Mouse (Mus musculus) E14TG2a.4 (cell line): Measurements from ENCODE around the gene Man2b2.

Source experiments
- H3K27me3 ChIP-seq: 2 replicates; pipeline ENCODE4 v1.6.1; 2014; ENCODE audit warnings: low read length, control low read depth; ENCODE audit not compliant: insufficient read depth
- H3K36me3 ChIP-seq: 2 replicates; pipeline ENCODE4 v1.6.1; 2014; ENCODE audit warnings: low read length, control low read depth; ENCODE audit not compliant: insufficient read depth
- H3K4me1 ChIP-seq: replicated peaks from 2 replicates; pipeline ENCODE4 v1.6.1; 2014; ENCODE audit warnings: low read depth, low read length, control low read depth
- H3K4me3 ChIP-seq: replicated peaks from 2 replicates; pipeline ENCODE4 v1.5.1; 2014; ENCODE audit warnings: mild to moderate bottlenecking, low read length
- H3K9me3 ChIP-seq: 2 replicates; pipeline ENCODE4 v1.6.1; 2014; ENCODE audit warnings: low read length, control low read depth
- CTCF ChIP-seq: conservative IDR thresholded peaks from 2 replicates; pipeline ENCODE4 v1.5.1; 2014; ENCODE audit warnings: low read length
- NANOG ChIP-seq: IDR thresholded peaks from 2 replicates; pipeline ENCODE4 v1.6.1; 2014; ENCODE audit warnings: borderline replicate concordance, low read length, mixed read lengths
- POU5F1 ChIP-seq: IDR thresholded peaks from 2 replicates; pipeline ENCODE4 v1.6.1; 2014; ENCODE audit warnings: low read length, borderline replicate concordance

Gene Man2b2

GRCm38 (mm10) chr5:36868266-36869090, 38.0 kb upstream of the Man2b2 start, which contains the start of gene Ppp2r2c:
Ppp2r2c (plus strand) TSS chr5:36868513.
- H3K4me1 ChIP-seq, result peaks cover 31% of the 10 kb centered on the region
- peak within 1 kb of the TSS; percentile 78 for H3K4me3 ChIP-seq
- H3K27me3 ChIP-seq, result peaks cover 93% of the 10 kb centered on the region
- H3K9me3 ChIP-seq, result peaks cover 19% of the 10 kb centered on the region
- TF ChIP-seq POU5F1 (no peak), CTCF (no peak), NANOG (no peak)
- no peaks in the 10 kb centered on the region for H3K36me3 ChIP-seq

DNA sequence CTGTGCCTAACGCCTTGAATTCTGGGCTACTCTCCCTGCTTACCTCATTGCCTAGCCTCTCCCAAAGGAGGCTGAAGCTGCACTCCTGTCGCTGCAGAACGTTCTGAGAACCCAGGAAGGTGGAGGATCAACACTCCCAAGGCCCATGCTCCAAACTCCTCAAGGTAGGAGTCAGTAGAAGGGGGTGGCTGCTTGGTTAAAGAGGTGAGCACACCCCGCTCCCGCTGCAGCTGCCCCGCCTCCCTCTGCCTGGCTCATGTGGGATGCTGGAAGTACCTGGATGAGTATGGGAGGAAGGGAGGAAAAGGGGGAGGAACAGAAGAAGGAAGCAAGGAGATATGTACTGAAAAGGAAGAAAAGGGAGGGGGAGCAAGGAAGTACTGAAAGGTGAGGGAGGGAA, 37.1 kb upstream of the Man2b2 start:
- H3K36me3 ChIP-seq, result no peaks in the 10 kb centered on the region
- H3K9me3 ChIP-seq, result peaks cover 13% of the 10 kb centered on the region
- peaks cover 95% of the 10 kb centered on the region for H3K27me3 ChIP-seq
- TF ChIP-seq CTCF, result no peak
- no peak for TF ChIP-seq NANOG
- TF ChIP-seq POU5F1, result no peak
- peaks cover 31% of the 10 kb centered on the region for H3K4me1 ChIP-seq
- H3K4me3 ChIP-seq, result 0 out of 2 replicates have a peak overlapping the region, but pooled peaks have one; percentile 78

- Histone ChIP-seq H3K9me3 (peaks cover 9% of the 10 kb centered on the region), H3K36me3 (no peaks in the 10 kb centered on the region), H3K27me3 (peaks cover 91% of the 10 kb centered on the region), H3K4me1 (peaks cover 31% of the 10 kb centered on the region), H3K4me3 (no peak overlapping the region)
- TF ChIP-seq NANOG, result no peak
- TF ChIP-seq CTCF, result no peak
- no peak for TF ChIP-seq POU5F1
Observed at GRCm38 (mm10) chr5:36866701-36867250, 36.3 kb upstream of the Man2b2 start.

DNA sequence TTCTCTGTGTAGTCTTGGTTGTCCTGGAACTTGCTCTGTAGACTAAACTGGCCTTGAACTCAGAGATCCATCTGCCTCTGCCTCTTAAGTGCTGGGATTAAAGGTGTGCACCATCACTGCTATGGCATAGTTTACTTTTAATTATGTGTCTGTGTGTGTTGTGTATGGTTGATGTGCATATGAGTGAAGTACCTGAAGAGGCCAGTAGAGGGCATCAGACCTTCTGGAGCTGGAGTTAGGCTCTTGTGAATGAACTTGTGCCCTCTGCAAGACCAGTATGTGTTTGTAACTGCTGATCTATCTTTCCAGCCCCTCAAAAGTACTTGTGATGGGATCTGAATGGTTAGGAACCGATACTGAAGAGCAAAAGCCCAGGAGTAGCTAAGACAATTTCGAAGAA, 30.6 kb upstream of the Man2b2 start:
- no peak for TF ChIP-seq NANOG
- TF ChIP-seq CTCF, result peak; percentile 70
- TF ChIP-seq POU5F1, result no peak
- Histone ChIP-seq H3K4me1 (no peaks in the 10 kb centered on the region), H3K4me3 (no peak overlapping the region), H3K9me3 (no peaks in the 10 kb centered on the region), H3K27me3 (peaks cover 54% of the 10 kb centered on the region), H3K36me3 (no peaks in the 10 kb centered on the region)

DNA sequence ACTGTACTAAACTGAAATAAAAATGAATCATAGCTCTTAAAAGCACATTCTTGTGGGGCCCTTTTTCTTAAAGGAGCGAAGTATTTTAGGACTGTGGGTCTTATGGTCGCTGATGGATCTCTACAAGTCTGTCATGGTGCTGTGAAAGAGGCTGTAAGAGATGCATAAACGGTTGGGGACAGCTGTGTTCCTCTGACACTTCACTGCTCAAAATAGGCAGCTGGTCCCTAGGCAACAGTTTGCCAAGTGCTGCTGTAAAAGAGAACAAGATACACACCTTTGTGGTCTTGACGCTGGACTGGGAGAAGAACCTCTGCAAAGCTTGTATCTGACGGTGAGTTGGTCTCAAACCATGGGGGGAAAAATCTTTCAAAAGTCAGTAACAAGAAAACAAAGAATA, 27.1 kb upstream of the Man2b2 start:
- H3K9me3 ChIP-seq, result no peaks in the 10 kb centered on the region
- H3K4me3 ChIP-seq, result no peak overlapping the region
- H3K27me3 ChIP-seq, result peaks cover 21% of the 10 kb centered on the region
- no peak for TF ChIP-seq NANOG
- no peak for TF ChIP-seq CTCF
- TF ChIP-seq POU5F1, result no peak
- no peaks in the 10 kb centered on the region for H3K36me3 ChIP-seq
- H3K4me1 ChIP-seq, result peaks cover 6% of the 10 kb centered on the region; the same call in 1 of the 2 replicates

- H3K4me1 ChIP-seq, result peaks cover 6% of the 10 kb centered on the region; the same call in 1 of the 2 replicates
- peaks cover 15% of the 10 kb centered on the region for H3K27me3 ChIP-seq
- no peaks in the 10 kb centered on the region for H3K9me3 ChIP-seq
- TF ChIP-seq CTCF, result no peak
- no peak for TF ChIP-seq NANOG
- TF ChIP-seq POU5F1, result no peak
- no peak overlapping the region for H3K4me3 ChIP-seq
- H3K36me3 ChIP-seq, result no peaks in the 10 kb centered on the region
Observed at GRCm38 (mm10) chr5:36856529-36856928, 26.1 kb upstream of the Man2b2 start.

DNA sequence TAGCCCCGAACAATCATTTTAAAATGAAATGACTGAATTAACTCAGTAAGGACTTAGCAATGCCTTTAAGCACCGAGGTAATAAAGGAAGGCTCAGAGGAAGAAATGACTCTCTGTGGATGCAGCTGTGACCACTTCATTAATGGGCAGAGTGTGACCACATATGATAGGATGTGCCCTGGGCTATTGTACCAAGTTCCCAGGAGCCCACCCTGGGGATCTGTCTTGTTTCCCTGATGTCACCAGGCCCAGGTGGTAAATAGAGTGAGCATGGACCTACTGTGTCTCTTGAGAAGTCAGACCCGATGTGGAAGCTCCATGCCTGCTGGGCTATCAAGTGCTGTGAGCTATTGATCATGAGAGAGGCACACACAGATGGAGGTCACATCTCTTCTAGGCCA, 24.7 kb upstream of the Man2b2 start:
- peaks cover 10% of the 10 kb centered on the region for H3K4me1 ChIP-seq
- H3K36me3 ChIP-seq, result no peaks in the 10 kb centered on the region
- H3K4me3 ChIP-seq, result no peak overlapping the region
- no peaks in the 10 kb centered on the region for H3K9me3 ChIP-seq
- H3K27me3 ChIP-seq, result peaks cover 15% of the 10 kb centered on the region
- TF ChIP-seq POU5F1, result no peak
- no peak for TF ChIP-seq CTCF
- no peak for TF ChIP-seq NANOG

- no peaks in the 10 kb centered on the region for H3K9me3 ChIP-seq
- peaks cover 9% of the 10 kb centered on the region; the same call in 1 of the 2 replicates for H3K27me3 ChIP-seq
Observed at GRCm38 (mm10) chr5:36851572-36851971, 21.1 kb upstream of the Man2b2 start.

More at GRCm38 (mm10) chr5:36851572-36851971, 21.1 kb upstream of the Man2b2 start:
- Histone ChIP-seq H3K4me1 (peaks cover 27% of the 10 kb centered on the region), H3K4me3 (no peak overlapping the region), H3K36me3 (no peaks in the 10 kb centered on the region)
- TF ChIP-seq POU5F1, result no peak
- TF ChIP-seq CTCF, result no peak
- no peak for TF ChIP-seq NANOG
